Mouse (Mus musculus) spleen, postnatal 10 days (tissue): ENCODE data around the gene Nell2.

Source experiments
- DNase-seq, 2 experiments: peaks; one replicate each; pipeline ENCODE4 v3.0.0; 2021 to 2022; ENCODE audit warnings: low spot score in 2 of 2

Nell2 gene

DNA sequence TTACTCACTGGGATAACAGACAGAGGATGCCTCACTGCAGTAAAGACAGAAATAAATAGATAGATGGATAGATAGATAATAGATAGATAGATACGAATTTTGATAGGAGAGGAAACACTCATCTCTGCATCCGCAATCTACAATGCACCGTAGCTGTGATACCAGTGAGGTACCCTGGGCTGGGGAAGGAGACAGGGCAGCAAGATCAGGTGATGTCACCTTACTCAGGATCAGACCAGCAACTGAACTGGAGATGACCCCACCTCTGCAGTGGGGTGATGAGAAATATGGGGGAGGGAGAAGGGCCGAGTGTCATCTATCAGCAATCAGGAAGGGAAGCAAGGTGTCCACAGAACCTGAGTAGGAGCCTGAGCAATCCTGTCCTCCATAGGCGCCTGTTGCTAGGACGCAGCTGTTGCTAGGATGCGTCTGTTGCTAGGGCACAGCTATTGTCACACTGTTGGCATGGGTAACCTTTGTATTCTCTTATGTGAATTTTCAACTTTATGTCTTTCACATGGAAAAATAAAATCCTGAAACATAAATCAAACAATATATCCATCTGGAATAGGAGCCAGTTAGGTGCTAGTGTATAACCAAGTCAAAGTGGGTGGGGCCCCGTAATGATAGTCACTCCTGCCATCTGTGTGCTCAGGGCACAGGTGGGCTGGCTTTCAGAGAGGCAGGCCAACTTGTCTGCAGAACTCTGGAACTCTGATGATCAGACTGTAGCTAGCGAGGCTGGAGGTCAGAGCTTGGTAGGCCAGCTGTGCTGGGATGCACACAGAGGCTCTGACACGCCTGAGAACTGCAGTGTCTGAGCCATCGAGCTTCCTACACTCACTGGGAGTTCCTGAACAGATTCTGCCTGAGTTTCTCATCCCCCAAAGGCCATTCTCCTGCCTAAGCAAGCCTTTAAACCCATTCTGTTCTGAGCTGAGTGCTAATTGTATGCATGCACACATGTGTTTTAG lies 193.7 kb downstream of the Nell2 start:
- no peak for DNase-seq

GRCm38 (mm10) chr15:95333229-95333628 lies 195.1 kb downstream of the Nell2 start:
- DNase-seq = no peak

- DNase-seq = no peak
Observed at GRCm38 (mm10) chr15:95330926-95331325, 197.4 kb downstream of the Nell2 start.

DNA sequence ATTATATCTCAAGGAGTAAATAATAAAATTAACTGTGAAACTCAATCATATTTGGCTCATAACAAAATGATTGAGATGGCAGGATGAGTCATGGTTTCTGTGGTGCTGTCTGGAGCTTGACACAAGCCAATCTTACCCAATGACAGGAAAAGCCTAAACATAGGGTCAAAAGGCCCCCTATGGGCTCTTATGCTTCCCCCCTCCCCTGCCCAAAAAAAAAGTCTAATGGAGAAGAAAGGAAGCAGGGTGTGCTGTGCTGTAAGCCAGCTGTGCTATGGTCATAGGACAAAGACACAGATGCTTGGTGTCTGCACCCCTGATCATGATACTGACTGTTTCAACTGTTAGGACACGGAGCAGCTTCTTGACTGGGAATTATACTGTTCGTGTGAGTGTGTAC lies 205.6 kb downstream of the Nell2 start:
- DNase-seq = no peak

- no peak for DNase-seq
Observed at GRCm38 (mm10) chr15:95316626-95317025, 211.7 kb downstream of the Nell2 start.

- DNase-seq = no peak
Observed at GRCm38 (mm10) chr15:95314808-95315145, 213.6 kb downstream of the Nell2 start.

- DNase-seq = no peak
Observed at GRCm38 (mm10) chr15:95314121-95314807, 214.1 kb downstream of the Nell2 start.

DNA sequence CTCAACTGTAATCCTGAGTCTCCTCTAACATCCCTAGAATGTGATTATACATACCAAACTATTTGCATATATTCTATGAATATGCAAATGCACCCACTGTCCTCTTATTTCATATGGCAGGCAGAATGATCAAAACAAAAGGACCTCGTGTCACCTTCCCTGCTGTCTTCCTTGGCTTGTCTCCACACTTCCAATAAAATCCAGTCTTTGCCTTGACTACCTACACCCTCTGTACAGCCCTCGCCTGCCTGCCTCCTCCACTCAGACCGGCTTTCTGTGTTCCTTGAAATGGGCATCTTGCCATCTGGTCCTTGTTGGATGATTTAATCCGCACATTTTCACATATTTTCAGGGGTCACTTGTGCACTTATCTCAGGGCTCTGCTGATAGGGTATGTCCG lies 215.1 kb downstream of the Nell2 start:
- DNase-seq = no peak

DNA sequence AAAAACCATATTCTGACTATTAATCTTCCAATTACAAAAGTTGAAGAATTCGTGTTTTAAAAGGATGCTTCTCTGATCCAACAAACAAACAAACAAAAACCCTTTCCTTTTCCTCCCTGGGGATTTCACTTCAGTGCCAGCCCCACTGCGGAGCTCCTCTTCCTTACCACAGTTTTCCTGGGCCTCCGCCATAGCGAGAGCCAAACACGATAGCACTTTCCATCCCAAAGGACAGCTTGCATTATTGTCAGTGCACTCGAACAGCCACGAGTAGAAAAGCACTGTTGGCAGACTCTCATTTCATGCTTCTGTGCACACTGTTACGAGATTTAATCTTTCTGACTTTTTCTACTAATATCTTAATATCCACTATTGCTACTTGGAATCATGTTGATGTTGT lies 224.3 kb downstream of the Nell2 start:
- no peak for DNase-seq

GRCm38 (mm10) chr15:95296561-95296960 lies 231.8 kb downstream of the Nell2 start:
- no peak for DNase-seq

- no peak for DNase-seq
Observed at GRCm38 (mm10) chr15:95289047-95289446, 239.3 kb downstream of the Nell2 start.

- DNase-seq = no peak
Observed at GRCm38 (mm10) chr15:95285199-95285598, 243.2 kb downstream of the Nell2 start.

- DNase-seq = no peak
Observed at GRCm38 (mm10) chr15:95280986-95281385, 247.4 kb downstream of the Nell2 start.

DNA sequence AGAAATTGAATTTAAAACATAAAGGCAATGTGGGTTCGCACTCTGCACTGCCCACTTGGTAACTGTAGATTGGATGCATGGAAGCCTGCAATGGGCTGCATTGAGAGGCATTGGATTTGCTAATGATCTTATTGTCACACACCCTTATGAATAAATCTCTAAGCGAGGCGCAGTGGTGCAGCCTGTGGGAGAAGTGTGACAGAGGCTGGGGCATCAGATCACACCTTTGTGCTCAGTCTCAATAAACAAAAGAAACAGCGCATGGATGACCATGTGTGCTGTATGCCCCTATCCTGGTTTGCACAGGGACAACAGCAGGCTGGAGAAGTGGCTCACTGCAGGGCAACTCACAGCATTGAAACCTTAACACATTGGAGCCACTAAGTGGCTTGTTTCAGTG lies 250.4 kb downstream of the Nell2 start:
- no peak for DNase-seq

DNA sequence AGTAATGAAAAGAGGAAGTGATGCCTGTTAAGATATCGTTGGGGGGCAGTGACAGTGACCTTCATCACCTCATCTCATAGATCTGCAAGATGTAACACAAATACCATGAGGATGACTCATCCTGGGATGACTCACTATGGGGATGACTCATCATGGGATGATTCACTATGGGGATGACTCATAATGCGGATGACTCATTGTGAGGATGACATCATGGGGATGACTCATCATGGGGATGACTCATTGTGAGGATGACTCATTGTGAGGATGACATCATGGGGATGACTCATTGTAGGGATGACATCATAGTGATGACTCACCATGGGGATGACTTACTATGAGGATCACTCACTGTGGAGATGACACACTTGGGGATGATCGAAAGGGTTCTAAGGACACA lies 251.8 kb downstream of the Nell2 start:
- no peak for DNase-seq

DNA sequence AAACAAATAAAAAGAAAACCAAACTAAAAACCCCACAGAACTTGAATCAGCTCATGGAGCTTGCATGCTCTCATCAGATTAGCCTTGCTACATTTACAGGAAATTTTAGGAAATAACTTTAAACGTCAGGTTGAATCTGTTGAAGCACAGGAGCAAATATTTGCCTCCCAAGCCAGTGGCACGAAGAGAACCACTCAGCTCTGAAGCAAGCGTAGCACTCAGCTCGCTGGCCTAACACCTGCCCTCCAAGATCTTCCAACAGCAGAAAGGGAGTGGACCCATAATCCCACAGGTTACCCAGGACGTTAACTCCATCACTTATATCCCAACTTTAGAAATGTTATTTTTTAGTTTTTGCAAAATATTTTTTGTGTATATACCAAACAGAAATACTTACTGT lies 252.8 kb downstream of the Nell2 start:
- DNase-seq = no peak

DNA sequence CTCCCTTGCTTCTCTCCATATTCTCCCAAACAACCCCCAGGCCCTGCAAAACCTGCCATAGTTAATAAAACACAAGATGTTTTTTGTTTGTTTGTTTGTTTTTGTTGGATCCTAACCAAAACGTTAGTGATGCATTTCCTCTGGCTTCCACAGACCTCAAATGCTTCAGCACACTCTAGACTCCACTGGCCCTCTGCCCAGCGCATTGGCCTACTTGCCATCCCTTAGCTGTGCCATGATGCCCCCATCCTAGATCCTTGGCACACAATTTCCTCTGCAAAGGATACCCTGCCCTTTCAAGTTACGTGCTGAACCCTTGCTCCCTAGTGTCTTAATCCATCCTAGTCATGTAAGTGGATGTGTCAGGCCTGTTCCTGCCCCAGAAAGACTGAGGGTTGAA lies 255.1 kb downstream of the Nell2 start:
- DNase-seq = no peak

GRCm38 (mm10) chr15:95272167-95272566 lies 256.2 kb downstream of the Nell2 start:
- no peak for DNase-seq

DNA sequence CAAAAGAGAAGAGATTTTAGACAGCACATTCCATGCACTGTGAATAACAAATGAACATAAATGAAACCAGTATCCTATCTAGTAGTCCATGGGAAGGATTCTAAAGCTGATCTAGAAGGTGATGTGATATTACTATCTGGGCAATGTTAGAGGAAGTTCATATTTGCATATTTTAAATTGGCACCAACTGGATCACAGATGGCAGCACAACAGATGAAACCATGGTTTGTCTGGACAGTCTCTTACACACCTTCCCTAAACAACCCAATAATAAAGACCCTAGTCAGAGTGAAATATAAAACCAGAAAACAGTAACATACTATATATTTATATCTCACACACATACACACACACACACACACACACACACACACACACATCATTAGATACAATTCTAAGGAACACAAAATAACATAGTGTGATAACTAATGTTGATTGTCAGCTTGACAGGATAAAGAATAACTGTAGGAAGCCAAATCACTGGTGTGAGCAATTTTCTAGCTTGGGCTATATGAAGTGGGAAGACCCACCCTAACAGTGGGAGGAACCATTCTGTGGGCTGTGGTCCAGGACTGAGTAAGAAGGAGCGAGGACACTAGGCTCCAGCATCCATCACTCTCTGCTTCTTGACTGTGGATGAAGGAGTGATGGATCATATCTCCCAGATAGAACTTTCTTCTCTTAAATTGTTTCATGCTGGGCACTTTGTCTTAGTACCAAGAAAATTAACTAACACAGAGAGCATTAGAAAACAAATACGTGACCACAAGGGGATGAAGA lies 268.5 kb downstream of the Nell2 start:
- no peak for DNase-seq

- DNase-seq = no peak
Observed at GRCm38 (mm10) chr15:95257131-95257530, 271.2 kb downstream of the Nell2 start.

GRCm38 (mm10) chr15:95245516-95245915 lies 282.8 kb downstream of the Nell2 start:
- no peak for DNase-seq

- no peak for DNase-seq
Observed at GRCm38 (mm10) chr15:95243876-95244275, 284.5 kb downstream of the Nell2 start.
